Mouse (Mus musculus): ENCODE data around the gene Irf8. TPM values are rescaled to one million over a fixed set of nuclear protein-coding genes. Genes with fewer than 3 reads are reported as not detected.

The Irf8 gene
- total and polyA plus RNA-seq, 3 experiments: 0.05 to 0.07 TPM; not detected in 1

DNA sequence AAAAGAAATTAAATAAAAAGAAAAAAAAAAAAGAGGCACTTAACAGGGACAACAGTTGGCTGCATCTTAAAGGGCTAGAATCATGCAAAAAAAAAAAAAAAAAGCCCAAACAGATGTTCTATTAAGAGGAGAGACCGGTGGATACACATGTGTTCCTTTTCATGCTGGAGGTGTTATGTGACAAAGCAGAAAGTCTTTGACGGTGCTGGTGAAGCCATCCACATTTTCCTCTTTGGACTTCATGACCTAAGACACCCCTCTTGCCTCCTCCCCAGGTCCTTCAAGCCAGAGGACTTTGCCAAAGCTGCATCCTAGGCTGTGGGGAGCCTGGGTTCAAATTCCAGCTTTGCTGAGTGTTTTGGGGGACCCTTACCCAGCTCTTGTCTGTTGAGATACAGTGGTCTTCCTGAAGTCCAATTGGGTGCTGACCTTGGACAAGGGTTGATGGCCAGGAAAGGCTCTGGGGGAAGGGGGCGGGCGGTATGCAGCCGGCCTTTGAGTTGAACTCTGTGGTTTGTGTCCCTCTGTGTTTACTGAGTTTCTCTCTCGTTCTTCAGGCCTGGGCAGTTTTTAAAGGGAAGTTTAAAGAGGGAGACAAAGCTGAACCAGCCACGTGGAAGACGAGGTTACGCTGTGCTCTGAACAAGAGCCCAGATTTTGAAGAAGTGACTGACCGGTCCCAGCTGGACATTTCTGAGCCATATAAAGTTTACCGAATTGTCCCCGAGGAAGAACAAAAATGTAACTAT is 7.2 kb downstream of the Irf8 start:
- TF ChIP-seq CTCF (IDR thresholded peaks at IDR 0.05; ENCODE audit: low read depth, low read length): no peak
- no peak for TF ChIP-seq POLR2AphosphoS5 (IDR thresholded peaks at IDR 0.05; ENCODE audit: insufficient replicate concordance, low read depth, low read length)
- no peak for TF ChIP-seq GATA2 (IDR thresholded peaks at IDR 0.05; ENCODE audit: borderline replicate concordance, low read depth, low read length)
- no peak for TF ChIP-seq TAL1 (conservative IDR thresholded peaks at IDR 0.05; ENCODE audit: low read depth, low read length)
- no peak for TF ChIP-seq GATA1 (IDR thresholded peaks at IDR 0.05; ENCODE audit: borderline replicate concordance, low read length)
- DNase-seq (ENCODE audit: low spot score) (no peak), ATAC-seq (ENCODE audit: extremely low read depth, insufficient number of reproducible peaks, low FRiP score, poor library complexity, severe bottlenecking) (no peak)
- Histone ChIP-seq H3K36me3 (replicated peaks) (no peaks in the 10 kb centered on the region), H3K4me3 (ENCODE audit: low read depth, low read length) (no peak overlapping the region), H3K9me3 (replicated peaks) (peaks cover 92% of the 10 kb centered on the region), H3K4me1 (ENCODE audit: insufficient read depth, low read depth, low read length) (no peaks in the 10 kb centered on the region), H3K27me3 (ENCODE audit: insufficient read depth, low read length) (no peaks in the 10 kb centered on the region)

DNA sequence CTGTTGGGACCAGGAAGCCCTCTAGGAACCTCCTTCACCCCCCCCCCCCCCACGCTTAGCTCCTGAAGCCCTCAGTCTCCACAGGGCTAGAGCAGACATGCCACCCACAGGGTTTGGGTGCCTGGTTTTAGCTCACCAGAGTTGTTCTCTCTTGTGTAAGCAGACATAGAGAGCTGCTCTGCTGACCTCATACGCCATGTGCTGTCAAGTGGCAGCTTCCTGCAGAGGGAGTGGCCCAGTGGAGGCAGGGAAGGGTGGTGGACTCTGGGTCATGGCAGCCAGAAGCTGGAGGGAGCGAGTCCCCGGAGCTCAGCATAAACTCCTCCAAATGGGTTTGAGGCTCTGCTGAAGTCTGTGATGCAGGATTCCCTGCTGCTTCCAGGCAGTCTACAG is 7.7 kb downstream of the Irf8 start:
- Histone ChIP-seq H3K27me3 (ENCODE audit: insufficient read depth, low read length) (no peaks in the 10 kb centered on the region), H3K4me1 (ENCODE audit: insufficient read depth, low read depth, low read length) (no peaks in the 10 kb centered on the region), H3K4me3 (ENCODE audit: low read depth, low read length) (no peak overlapping the region), H3K9me3 (replicated peaks) (peaks cover 93% of the 10 kb centered on the region), H3K36me3 (replicated peaks) (no peaks in the 10 kb centered on the region)
- DNase-seq (ENCODE audit: low spot score): no peak
- TF ChIP-seq GATA2 (IDR thresholded peaks at IDR 0.05; ENCODE audit: borderline replicate concordance, low read depth, low read length) (no peak), TAL1 (conservative IDR thresholded peaks at IDR 0.05; ENCODE audit: low read depth, low read length) (no peak), CTCF (IDR thresholded peaks at IDR 0.05; ENCODE audit: low read depth, low read length) (no peak), GATA1 (IDR thresholded peaks at IDR 0.05; ENCODE audit: borderline replicate concordance, low read length) (no peak), POLR2AphosphoS5 (IDR thresholded peaks at IDR 0.05; ENCODE audit: insufficient replicate concordance, low read depth, low read length) (no peak)
- no peak for ATAC-seq (ENCODE audit: extremely low read depth, insufficient number of reproducible peaks, low FRiP score, poor library complexity, severe bottlenecking)

DNA sequence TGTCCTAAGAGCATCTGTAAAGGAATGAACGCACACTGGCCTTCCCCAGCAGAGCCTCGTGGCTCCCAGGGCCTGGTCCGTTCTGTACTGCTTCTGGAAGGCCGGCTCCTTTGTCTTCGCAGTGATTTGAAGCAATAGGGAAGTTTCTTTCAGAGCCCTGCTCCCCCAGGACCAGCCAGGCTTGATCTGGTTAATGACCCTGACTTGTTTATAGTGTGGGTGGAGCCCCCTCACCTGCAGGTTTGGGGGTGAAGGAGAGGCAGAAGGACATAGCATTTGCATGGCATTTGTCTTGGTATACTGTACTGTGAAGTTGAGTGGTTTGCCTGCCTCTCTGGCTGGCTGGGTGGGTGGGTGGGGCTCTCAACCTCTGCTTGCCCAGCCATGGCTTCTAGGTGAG is 8.3 kb downstream of the Irf8 start:
- Histone ChIP-seq H3K27me3 (ENCODE audit: insufficient read depth, low read length) (no peaks in the 10 kb centered on the region), H3K9me3 (replicated peaks) (peaks cover 90% of the 10 kb centered on the region), H3K4me1 (ENCODE audit: insufficient read depth, low read depth, low read length) (no peaks in the 10 kb centered on the region), H3K4me3 (ENCODE audit: low read depth, low read length) (no peak overlapping the region), H3K36me3 (replicated peaks) (no peaks in the 10 kb centered on the region)
- ATAC-seq (ENCODE audit: extremely low read depth, insufficient number of reproducible peaks, low FRiP score, poor library complexity, severe bottlenecking) (no peak), DNase-seq (ENCODE audit: low spot score) (no peak)
- TF ChIP-seq GATA1 (IDR thresholded peaks at IDR 0.05; ENCODE audit: borderline replicate concordance, low read length): no peak
- no peak for TF ChIP-seq TAL1 (conservative IDR thresholded peaks at IDR 0.05; ENCODE audit: low read depth, low read length)

- Histone ChIP-seq H3K36me3 (replicated peaks) (no peaks in the 10 kb centered on the region), H3K4me1 (ENCODE audit: insufficient read depth, low read depth, low read length) (no peaks in the 10 kb centered on the region)
- TF ChIP-seq GATA2 (IDR thresholded peaks at IDR 0.05; ENCODE audit: borderline replicate concordance, low read depth, low read length) (no peak), CTCF (IDR thresholded peaks at IDR 0.05; ENCODE audit: low read depth, low read length) (no peak)
Measured at GRCm38 (mm10) chr8:120745226-120745625, 9.1 kb downstream of the Irf8 start.

DNA sequence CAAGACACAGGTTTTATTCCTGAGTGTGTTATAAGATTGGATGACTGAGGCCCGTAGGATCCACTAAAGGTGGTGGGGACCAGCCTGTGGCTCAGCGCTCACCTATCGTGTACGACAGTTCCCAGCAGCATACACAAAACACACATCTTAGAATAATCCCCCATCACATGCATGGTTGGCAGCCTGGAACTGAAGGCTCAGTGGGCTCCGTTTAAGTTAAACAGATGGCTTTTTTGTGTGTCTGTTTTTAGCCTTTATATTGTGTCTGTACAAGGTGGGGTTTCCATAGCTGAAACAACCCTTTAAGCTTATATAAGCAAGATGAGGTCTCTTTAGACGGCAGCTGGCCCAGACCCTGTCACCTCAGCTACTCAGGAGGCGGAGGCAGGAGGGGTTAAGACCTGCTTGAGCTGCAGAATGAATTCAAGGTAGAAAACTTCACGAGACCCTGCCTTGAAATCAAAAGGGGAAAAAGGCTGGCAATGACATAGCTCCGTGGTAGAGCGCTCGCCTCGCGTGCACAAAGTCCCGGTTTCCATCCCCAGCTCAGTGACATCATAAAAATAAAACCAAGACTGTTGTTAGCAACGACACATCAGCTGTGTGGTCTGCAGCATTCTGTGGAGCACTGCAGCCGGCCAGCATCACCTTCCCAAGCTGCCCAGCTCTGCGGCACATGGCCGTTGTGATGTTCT is 10.0 kb downstream of the Irf8 start:
- Histone ChIP-seq H3K36me3 (replicated peaks) (no peaks in the 10 kb centered on the region), H3K4me1 (ENCODE audit: insufficient read depth, low read depth, low read length) (no peaks in the 10 kb centered on the region), H3K4me3 (ENCODE audit: low read depth, low read length) (no peak overlapping the region), H3K9me3 (replicated peaks) (peaks cover 88% of the 10 kb centered on the region), H3K27me3 (ENCODE audit: insufficient read depth, low read length) (no peaks in the 10 kb centered on the region)
- no peak for ATAC-seq (ENCODE audit: extremely low read depth, insufficient number of reproducible peaks, low FRiP score, poor library complexity, severe bottlenecking)
- TF ChIP-seq POLR2AphosphoS5 (IDR thresholded peaks at IDR 0.05; ENCODE audit: insufficient replicate concordance, low read depth, low read length) (no peak), GATA2 (IDR thresholded peaks at IDR 0.05; ENCODE audit: borderline replicate concordance, low read depth, low read length) (no peak), TAL1 (conservative IDR thresholded peaks at IDR 0.05; ENCODE audit: low read depth, low read length) (no peak), CTCF (IDR thresholded peaks at IDR 0.05; ENCODE audit: low read depth, low read length) (no peak), GATA1 (IDR thresholded peaks at IDR 0.05; ENCODE audit: borderline replicate concordance, low read length) (no peak)
- no peak for DNase-seq (ENCODE audit: low spot score)

More at GRCm38 (mm10) chr8:120745226-120745625, 9.1 kb downstream of the Irf8 start:
- H3K27me3 ChIP-seq (ENCODE audit: insufficient read depth, low read length): no peaks in the 10 kb centered on the region
- DNase-seq (ENCODE audit: low spot score): no peak
- no peak for ATAC-seq (ENCODE audit: extremely low read depth, insufficient number of reproducible peaks, low FRiP score, poor library complexity, severe bottlenecking)
- H3K9me3 ChIP-seq (replicated peaks): peaks cover 90% of the 10 kb centered on the region
- H3K4me3 ChIP-seq (ENCODE audit: low read depth, low read length): no peak overlapping the region

GRCm38 (mm10) chr8:120747286-120747685 is 11.1 kb downstream of the Irf8 start:
- peaks cover 88% of the 10 kb centered on the region for H3K9me3 ChIP-seq (replicated peaks)
- no peak for TF ChIP-seq GATA2 (IDR thresholded peaks at IDR 0.05; ENCODE audit: borderline replicate concordance, low read depth, low read length)
- TF ChIP-seq GATA1 (IDR thresholded peaks at IDR 0.05; ENCODE audit: borderline replicate concordance, low read length): no peak
- no peak for TF ChIP-seq POLR2AphosphoS5 (IDR thresholded peaks at IDR 0.05; ENCODE audit: insufficient replicate concordance, low read depth, low read length)
- no peak for TF ChIP-seq CTCF (IDR thresholded peaks at IDR 0.05; ENCODE audit: low read depth, low read length)
- TF ChIP-seq TAL1 (conservative IDR thresholded peaks at IDR 0.05; ENCODE audit: low read depth, low read length): no peak
- H3K27me3 ChIP-seq (ENCODE audit: insufficient read depth, low read length): no peaks in the 10 kb centered on the region
- no peak for ATAC-seq (ENCODE audit: extremely low read depth, insufficient number of reproducible peaks, low FRiP score, poor library complexity, severe bottlenecking)
- no peaks in the 10 kb centered on the region for H3K36me3 ChIP-seq (replicated peaks)
- no peak for DNase-seq (ENCODE audit: low spot score)
- H3K4me3 ChIP-seq (ENCODE audit: low read depth, low read length): peak overlapping the region; percentile 9; the same call in 1 of the 2 replicates
- H3K4me1 ChIP-seq (ENCODE audit: insufficient read depth, low read depth, low read length): no peaks in the 10 kb centered on the region
